Mouse (Mus musculus): ENCODE data around the gene Yipf1.

GRCm38 (mm10) chr4:107354543-107354942 is 40.4 kb downstream of the Yipf1 start:
- TF ChIP-seq CTCF (IDR thresholded peaks at IDR 0.05; ENCODE audit: low read depth) (no peak), EP300 (IDR thresholded peaks at IDR 0.05; ENCODE audit: low read depth) (no peak)

All from liver, embryonic 14.5 days (tissue).